Mouse (Mus musculus) sigmoid colon, adult 10 weeks (tissue): ENCODE data around the gene Wiz. TPM values are rescaled to one million over a fixed set of nuclear protein-coding genes. Genes with fewer than 3 reads are reported as not detected.

Experiments used
- polyA plus RNA-seq: library from polyadenylated mRNA; stranded (reverse); fragments of 350-450 nt; fragmentation: Illumina TruSeq; extraction: RNeasy Lipid Tissue Mini Kit (QIAGEN cat#74804); gene quantifications from one replicate; pipeline ENCODE4 v1.2.3, GENCODE M21; 2014; ENCODE audit warnings: low read depth, low replicate concordance

The Wiz gene
- 3.1 TPM for polyA plus RNA-seq

DNA sequence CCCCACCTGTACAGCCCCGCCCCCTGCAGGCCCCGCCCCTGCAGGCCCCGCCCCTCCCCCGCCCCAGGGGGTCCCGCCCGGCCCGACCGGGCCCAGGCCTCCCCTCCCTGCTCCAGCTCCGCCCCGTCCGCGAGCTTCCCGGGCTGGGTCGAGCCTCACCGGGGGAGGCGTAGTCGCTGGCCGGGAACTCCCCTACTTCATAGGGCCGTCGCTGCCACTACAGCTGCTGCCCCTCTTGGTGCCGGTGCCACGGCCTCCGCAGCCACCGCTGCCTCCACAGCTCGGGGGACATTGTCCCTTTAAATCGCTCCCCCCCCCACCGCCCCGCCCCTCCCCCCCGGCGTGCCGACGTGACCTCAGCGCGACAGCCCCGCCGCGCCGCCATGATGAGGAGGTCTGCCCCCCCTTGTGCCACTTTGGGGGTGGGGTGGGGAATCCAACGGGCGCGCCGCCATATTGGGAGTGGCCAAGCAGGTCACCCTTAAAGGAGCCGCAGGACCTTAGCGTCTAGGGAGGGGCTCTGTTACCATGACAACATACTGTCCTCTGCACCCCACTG lies at the start of gene Wiz:
Gene Wiz (minus strand): TSS at position 339 of the 559 bp plus-strand sequence.

DNA sequence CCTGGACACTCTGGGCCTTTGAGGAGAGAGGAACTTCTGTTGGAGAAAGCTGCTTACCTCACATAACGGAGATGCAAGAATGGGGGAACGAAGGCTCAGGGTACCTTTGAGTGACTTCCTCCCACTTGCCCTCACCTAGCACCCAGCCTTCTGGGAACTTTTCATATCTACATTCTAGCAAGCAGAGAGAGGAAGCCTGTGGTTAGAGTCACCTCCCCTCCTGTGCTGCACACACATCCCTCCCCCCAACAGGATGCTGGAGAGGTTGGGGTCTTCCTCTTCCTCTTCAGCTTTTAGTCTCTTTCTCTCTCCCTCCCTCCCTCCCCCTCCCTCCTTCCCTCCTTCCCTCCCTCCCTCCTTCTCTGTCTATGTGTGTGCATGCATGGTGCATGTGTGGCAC lies 34.8 kb upstream of the Wiz start, which contains the start of gene Pglyrp2:
Gene Pglyrp2 (minus strand): TSS at position 134 of the 400 bp plus-strand sequence.

DNA sequence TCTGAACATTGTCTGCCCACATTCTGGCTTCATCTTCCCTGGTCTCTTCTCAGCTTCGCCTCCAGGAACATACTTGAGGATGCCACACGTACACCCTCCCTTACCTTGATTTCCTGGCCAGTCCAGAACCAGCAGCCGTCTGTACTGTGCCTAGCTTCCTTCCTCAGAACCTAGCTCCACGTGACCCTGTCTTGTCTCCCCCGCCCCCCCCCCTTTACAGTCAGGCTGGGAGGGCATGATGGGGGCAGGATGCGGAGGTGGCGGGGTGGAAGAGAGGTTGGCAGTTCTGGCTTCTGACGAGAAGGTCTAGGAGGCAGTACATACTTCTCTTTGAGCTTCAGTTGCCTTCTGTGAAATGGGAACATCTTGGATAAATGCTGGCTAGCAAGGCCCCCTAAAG lies 14.2 kb upstream of the Wiz start, which contains the start of gene Rasal3:
Gene Rasal3 (minus strand): TSS at position 167 of the 400 bp plus-strand sequence.

DNA sequence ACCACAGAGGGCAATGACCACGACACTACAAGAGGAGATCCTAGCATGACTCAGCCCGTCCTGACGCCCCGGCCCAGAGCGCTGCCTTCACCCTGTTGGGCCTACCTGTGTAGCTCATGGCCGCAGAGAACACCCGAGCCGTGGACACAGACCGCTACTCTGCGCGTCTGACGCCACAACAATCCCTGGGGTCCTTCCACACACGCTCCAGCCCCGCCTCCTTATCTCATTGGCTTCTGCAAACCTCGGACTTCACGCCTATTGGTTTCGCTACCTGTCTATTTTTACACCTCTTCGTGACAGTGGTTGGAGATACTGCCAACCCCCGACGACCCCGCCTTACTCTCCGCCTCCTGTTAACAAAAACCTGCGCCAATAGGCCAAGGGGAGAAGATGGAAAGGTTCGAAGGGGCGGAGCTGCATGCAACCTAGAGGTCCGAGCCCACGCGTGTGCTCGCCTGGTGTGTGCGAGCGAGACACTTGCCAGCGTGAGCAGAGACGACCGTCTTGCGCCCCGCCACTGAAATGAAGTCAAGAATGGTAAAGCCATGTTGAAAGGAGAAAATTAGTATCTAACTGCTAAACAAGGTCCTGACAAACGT lies 38.8 kb downstream of the Wiz start, which contains the start of gene Akap8l:
Gene Akap8l (minus strand): TSS at position 226 of the 602 bp plus-strand sequence.

DNA sequence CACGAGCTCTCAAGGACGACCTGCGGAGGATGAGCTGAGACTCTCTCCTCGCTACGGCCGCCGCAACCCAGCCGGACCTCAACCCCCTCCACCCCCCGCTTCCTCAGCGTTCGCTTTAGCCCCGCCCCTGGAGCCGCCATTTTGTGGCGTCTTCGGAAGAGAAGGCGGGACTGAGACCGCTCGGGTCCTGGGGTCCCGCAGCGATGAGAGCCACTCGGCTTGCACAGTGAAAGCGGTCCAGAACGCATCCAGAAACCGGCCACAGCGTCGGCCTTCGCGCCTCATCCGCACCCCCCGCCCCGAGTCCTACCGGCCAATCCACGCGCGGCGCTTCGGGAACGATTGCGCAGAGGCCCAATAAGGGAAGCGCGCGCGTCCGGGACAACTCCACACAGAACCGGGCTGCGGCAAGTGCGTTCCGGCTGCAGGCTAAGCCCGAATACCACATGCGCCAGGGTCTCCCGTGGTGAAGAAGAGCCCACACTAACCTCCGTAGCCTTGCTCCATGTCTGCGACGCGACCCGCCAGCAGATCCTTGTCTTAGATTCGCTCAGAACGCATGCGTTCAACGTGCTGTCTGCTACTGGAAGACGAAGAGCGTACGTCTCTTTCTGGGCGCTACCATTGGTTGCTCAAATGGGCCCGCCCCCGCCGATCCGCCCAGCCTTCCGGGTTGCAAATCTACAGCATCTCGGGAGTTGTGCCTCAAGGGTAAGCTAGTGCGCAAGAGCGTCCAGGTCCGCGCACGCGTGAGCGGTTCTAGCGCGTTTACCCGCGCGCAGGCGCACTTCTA lies 68.4 kb downstream of the Wiz start, which contains the start of gene Akap8:
Gene Akap8 (minus strand): TSS at position 642 of the 793 bp plus-strand sequence.

Other genes with a start within 250 kb of the Wiz start
- gene Notch3, start 222.6 kb downstream of the Wiz start, polyA plus RNA-seq = 0.44 TPM
- gene Ephx3, start 199.9 kb downstream of the Wiz start, polyA plus RNA-seq = 0.35 TPM
- 28.5 TPM for gene Brd4, start 104.7 kb downstream of the Wiz start, polyA plus RNA-seq
- 127 TPM for gene Akap8, start 68.2 kb downstream of the Wiz start, polyA plus RNA-seq
- gene Akap8l, start 38.8 kb downstream of the Wiz start, polyA plus RNA-seq = 23.2 TPM
- gene Rasal3, start 14.1 kb upstream of the Wiz start, polyA plus RNA-seq = 1.4 TPM
- gene Pglyrp2, start 34.7 kb upstream of the Wiz start, polyA plus RNA-seq = 0.76 TPM
- gene Cyp4f39, start 63.3 kb upstream of the Wiz start, polyA plus RNA-seq = not detected
- gene Cyp4f17, start 116.6 kb upstream of the Wiz start, polyA plus RNA-seq = 1.6 TPM
- gene Cyp4f16, start 147.1 kb upstream of the Wiz start, polyA plus RNA-seq = 39.0 TPM
- not detected for gene Cyp4f37, start 231.9 kb upstream of the Wiz start, polyA plus RNA-seq